ENCODE assay signal across 27 mouse cellular contexts in the genomic region with DNA sequence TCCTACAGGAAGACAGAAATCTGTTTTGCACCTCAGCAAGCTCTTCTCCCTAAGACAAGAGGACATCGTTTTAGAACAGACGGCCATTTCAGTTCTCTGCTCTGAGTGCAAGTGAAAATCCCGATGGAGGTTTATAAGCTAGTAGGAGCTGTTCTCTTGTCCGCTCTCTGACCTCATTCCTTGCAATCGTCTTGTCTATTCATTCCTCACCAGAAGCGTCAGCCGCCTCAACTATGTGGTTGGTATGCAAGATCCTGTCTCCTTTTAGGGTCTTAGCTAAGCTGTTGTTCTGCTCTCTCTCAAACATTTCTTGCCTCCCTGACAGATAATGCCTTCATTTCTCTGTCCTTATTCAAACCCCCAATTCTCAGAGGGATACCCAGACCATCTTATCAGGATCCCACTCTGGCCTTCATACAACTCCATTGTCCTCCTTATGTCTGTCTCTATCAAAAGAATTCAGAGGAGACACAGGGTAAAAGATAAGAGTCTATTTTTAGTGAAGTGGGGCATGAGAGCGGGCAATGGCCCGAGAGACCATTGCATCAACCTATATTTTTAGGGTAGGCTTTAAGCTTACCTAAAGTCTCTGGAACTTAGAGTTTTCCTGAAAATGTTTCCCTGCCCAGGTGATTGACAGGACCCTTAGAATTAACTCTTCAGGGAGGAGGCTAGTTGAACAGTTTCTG. TPM values are rescaled to one million over a fixed set of nuclear protein-coding genes. Genes with fewer than 3 reads are reported as not detected.
DNase-seq lines count a peak whose midpoint lies in the region; ATAC-seq lines count a peak whose summit lies in the region.
"Had no signal": no experiment of that assay in that cellular context is flagged by ENCODE, and none has a peak within 500 bp of the region (broad histone marks: within the 10 kb centered on the region; RNA-seq: fewer than 3 reads in every experiment).

No protein-coding gene starts in this region.

- peak overlapping the region; percentile 18 for H3K4me3 ChIP-seq in heart, embryonic 10.5 days
- H3K4me3 ChIP-seq in heart, embryonic 14.5 days (ENCODE audit: control insufficient read depth in 1 of 2, insufficient read depth in 1 of 2, low read depth in 1 of 2, low read length in 2 of 2) = no peak overlapping the region
- H3K4me3 ChIP-seq in hindbrain, embryonic 11.5 days (ENCODE audit: low read depth, low read length) = no peak overlapping the region
- H3K4me3 ChIP-seq: gastrocnemius, adult 2 months; midbrain, embryonic 10.5 days; midbrain, embryonic 15.5 days; neural tube, embryonic 15.5 days had no signal

- H3K4me2 ChIP-seq in heart, embryonic 14.5 days (ENCODE audit: low read length) = peak overlapping the region; percentile 48
- no peak overlapping the region for H3K4me2 ChIP-seq in hindbrain, embryonic 11.5 days (replicated peaks; ENCODE audit: low read depth, low read length)
- H3K4me2 ChIP-seq: hindbrain, embryonic 14.5 days; midbrain, embryonic 15.5 days; neural tube, embryonic 15.5 days had no signal

- intact Hi-C loops in heart, postnatal 25 days (cut with DNase I) = no loop called here

- H3K36me3 ChIP-seq in heart, embryonic 10.5 days = no peaks in the 10 kb centered on the region
- H3K36me3 ChIP-seq in heart, embryonic 14.5 days (ENCODE audit: control insufficient read depth, insufficient read depth, low read length) = no peaks in the 10 kb centered on the region
- no peaks in the 10 kb centered on the region for H3K36me3 ChIP-seq in hindbrain, embryonic 11.5 days (ENCODE audit: control insufficient read depth, insufficient read depth, low read length)
- H3K36me3 ChIP-seq: midbrain, embryonic 10.5 days; midbrain, embryonic 15.5 days; neural tube, embryonic 15.5 days had no signal

- H3K9me3 ChIP-seq in heart, embryonic 10.5 days = no peaks in the 10 kb centered on the region
- peaks cover 7% of the 10 kb centered on the region; the same call in 1 of the 2 replicates for H3K9me3 ChIP-seq in heart, embryonic 14.5 days (ENCODE audit: control insufficient read depth, low read length)
- no peaks in the 10 kb centered on the region for H3K9me3 ChIP-seq in hindbrain, embryonic 11.5 days (ENCODE audit: control insufficient read depth, low read length)
- H3K9me3 ChIP-seq: midbrain, embryonic 10.5 days; midbrain, embryonic 15.5 days had no signal

- H3K9ac ChIP-seq in heart, embryonic 14.5 days (ENCODE audit: low read length) = no peak overlapping the region
- H3K9ac ChIP-seq in hindbrain, embryonic 11.5 days (ENCODE audit: low read depth, low read length) = no peak overlapping the region
- H3K9ac ChIP-seq: hindbrain, embryonic 14.5 days; liver, embryonic 14.5 days; midbrain, embryonic 15.5 days; neural tube, embryonic 15.5 days had no signal

- H3K4me1 ChIP-seq in heart, embryonic 10.5 days = peaks cover 10% of the 10 kb centered on the region; the same call in 1 of the 2 replicates
- H3K4me1 ChIP-seq in heart, embryonic 14.5 days (ENCODE audit: control insufficient read depth in 2 of 2, insufficient read depth in 2 of 2, low read length in 2 of 2) = peaks cover 4 to 14% of the 10 kb centered on the region in 2 experiments; a peak in 2 of 4 replicates
- H3K4me1 ChIP-seq in hindbrain, embryonic 11.5 days (replicated peaks; ENCODE audit: control insufficient read depth, insufficient read depth, low read length) = no peaks in the 10 kb centered on the region
- H3K4me1 ChIP-seq: midbrain, embryonic 10.5 days; midbrain, embryonic 15.5 days; neural tube, embryonic 15.5 days had no signal

- H3K27ac ChIP-seq in heart, embryonic 10.5 days = peak overlapping the region; percentile 77
- peak overlapping the region; percentile 87 for H3K27ac ChIP-seq in heart, embryonic 14.5 days (replicated peaks in 1 of 2; ENCODE audit: control insufficient read depth in 1 of 2, insufficient read depth in 1 of 2, low read depth in 2 of 2, low read length in 2 of 2)
- no peak overlapping the region for H3K27ac ChIP-seq in hindbrain, embryonic 11.5 days (ENCODE audit: low read depth, low read length)
- H3K27ac ChIP-seq: gastrocnemius, adult 2 months; hindbrain, embryonic 14.5 days; liver, embryonic 14.5 days; midbrain, embryonic 10.5 days; midbrain, embryonic 15.5 days; neural tube, embryonic 15.5 days had no signal

- WGBS in heart, embryonic 10.5 days = 24% methylated on average over 9 of the region's 9 CpGs
- 16% methylated on average over 9 of the region's 9 CpGs for WGBS in heart, embryonic 14.5 days
- 90% methylated on average over 9 of the region's 9 CpGs for WGBS in hindbrain, embryonic 11.5 days

- no peaks in the 10 kb centered on the region for H3K27me3 ChIP-seq in heart, embryonic 10.5 days (ENCODE audit: insufficient read depth, poor library complexity, severe bottlenecking)
- no peaks in the 10 kb centered on the region for H3K27me3 ChIP-seq in heart, embryonic 14.5 days (ENCODE audit: control insufficient read depth, insufficient read depth, low read length)
- no peaks in the 10 kb centered on the region for H3K27me3 ChIP-seq in hindbrain, embryonic 11.5 days (ENCODE audit: control insufficient read depth, insufficient read depth, low read length)
- H3K27me3 ChIP-seq: midbrain, embryonic 15.5 days; neural tube, embryonic 15.5 days had no signal

- DNase-seq in heart, embryonic 10.5 days (ENCODE audit: low spot score) = no peak
- DNase-seq in heart, postnatal 25 days (ENCODE audit: low spot score) = no peak
- peak; percentile 40 for DNase-seq in Muller cell, postnatal 12 days (ENCODE audit: inconsistent ontology term)
- peak; percentile 24 for DNase-seq in heart, postnatal 4 days
- DNase-seq in hindbrain, embryonic 11.5 days (ENCODE audit: low spot score) = no peak
- DNase-seq in cerebellum, adult 11-12 months = no peak
- no peak for DNase-seq in kidney, postnatal 36 days
- DNase-seq: adrenal gland, postnatal 25 days; cerebellum, adult 18-20 months; cerebellum, postnatal 25 days; gastrocnemius, adult 2 months; gastrocnemius, postnatal 36 days; kidney, adult 11 months; kidney, postnatal 14 days; liver; lung, adult 2 months; lung, postnatal 10 days; right cerebral cortex, postnatal 25 days; spleen, adult 18-20 months; thymus, postnatal 25 days had no signal

- 0 out of 2 replicates have a peak, but pooled peaks have one; percentile 13 for ATAC-seq in heart, embryonic 14.5 days (ENCODE audit: insufficient number of reproducible peaks, insufficient read depth, low FRiP score, low read depth)
- ATAC-seq in hindbrain, embryonic 11.5 days (ENCODE audit: low FRiP score) = no peak
- ATAC-seq: forebrain, embryonic 14.5 days; midbrain, embryonic 15.5 days had no signal

RNA-seq across cellular contexts. Expression of a gene that starts 10.6 kb away (rescaled TPM):
- polyA plus RNA-seq in heart, embryonic 10.5 days (2016; fragmentation: Nextera tagmentation; extraction: Ambion mirVana) = 70.6 and 83.2 TPM in 2 replicates
- 10 to 100 TPM; 20.8 to 24.3 TPM for total RNA-seq in heart, postnatal 25 days (2021)
- polyA plus RNA-seq in heart, embryonic 14.5 days (2014; fragmentation: Nextera tagmentation; extraction: Ambion mirVana) = 56.1 and 72.6 TPM in 2 replicates
- 10 to 100 TPM; 64.2 to 67.7 TPM for total RNA-seq in heart, postnatal 4 days (2021)
- polyA plus RNA-seq in hindbrain, embryonic 11.5 days (2014; fragmentation: Nextera tagmentation; extraction: Ambion mirVana) = 373 and 391 TPM in 2 replicates

Comparison
In these comparisons a context has a peak if more than half of its experiments do, and no peak if none do; other contexts are left out.
1. DNase-seq: peak in Muller cell, postnatal 12 days (single experiment) and heart, postnatal 4 days (single experiment); none in heart, embryonic 10.5 days (single experiment), heart, postnatal 25 days (single experiment), hindbrain, embryonic 11.5 days (single experiment), cerebellum, adult 11-12 months (single experiment) and kidney, postnatal 36 days (0 of 2).